Mouse (Mus musculus) embryonic facial prominence, embryonic 14.5 days (tissue): ENCODE results near the gene Pde6d. TPM values are rescaled to one million over a fixed set of nuclear protein-coding genes. Genes with fewer than 3 reads are reported as not detected.

Experiments used
- ATAC-seq: fragments of 200-750 bp; cut with Nextera tagmentation; 2 replicates; pipeline ENCODE4 v1.8.0; 2017; ENCODE audit warnings: low read depth, moderate number of reproducible peaks, moderate TSS enrichment
- DNase-seq: peaks from one replicate; pipeline ENCODE4 v3.0.0-alpha.2; 2015; ENCODE audit warnings: low spot score
- H3K27ac ChIP-seq: fragments of 300-500 bp; sonication (generic); replicated peaks from 2 replicates; pipeline ENCODE4 v1.5.1; 2014; ENCODE audit warnings: low read depth, mild to moderate bottlenecking, low read length, moderate library complexity
- H3K27me3 ChIP-seq: fragments of 300-500 bp; sonication (generic); replicated peaks from 2 replicates; pipeline ENCODE4 v1.6.1; 2014; ENCODE audit warnings: low read length; ENCODE audit not compliant: control insufficient read depth, insufficient read depth
- H3K36me3 ChIP-seq: fragments of 300-500 bp; sonication (generic); 2 replicates; pipeline ENCODE4 v1.6.1; 2014; ENCODE audit warnings: low read length, mixed read lengths; ENCODE audit not compliant: control insufficient read depth, insufficient read depth
- H3K4me1 ChIP-seq: fragments of 300-500 bp; sonication (generic); 2 replicates; pipeline ENCODE4 v1.6.1; 2014; ENCODE audit warnings: antibody characterized with exemption, low read length; ENCODE audit not compliant: control insufficient read depth, insufficient read depth
- H3K4me2 ChIP-seq: fragments of 300-500 bp; sonication (generic); 2 replicates; pipeline ENCODE4 v1.6.1; 2014; ENCODE audit warnings: low read depth, mild to moderate bottlenecking, low read length, moderate library complexity, mixed read lengths
- H3K4me3 ChIP-seq: fragments of 300-500 bp; sonication (generic); 2 replicates; pipeline ENCODE4 v1.5.1; 2014; ENCODE audit warnings: low read depth, mild to moderate bottlenecking, low read length
- H3K9ac ChIP-seq: fragments of 300-500 bp; sonication (generic); 2 replicates; pipeline ENCODE4 v1.6.1; 2014; ENCODE audit warnings: low read depth, mild to moderate bottlenecking, low read length, moderate library complexity, mixed read lengths
- H3K9me3 ChIP-seq: fragments of 300-500 bp; sonication (generic); 2 replicates; pipeline ENCODE4 v1.6.1; 2016; ENCODE audit warnings: low read length; ENCODE audit not compliant: control insufficient read depth
- WGBS: fragments of 180-500 bp; shearing (Covaris S2); extraction: QIAGEN DNeasy Blood & Tissue Kit; methylation state at CpG from one replicate; pipeline ENCODE4 v1.1.7; 2014; 5-methylcytosine and 5-hydroxymethylcytosine counted together
- polyA plus RNA-seq: library from polyadenylated mRNA; unstranded; fragments of >200 nt; fragmentation: Nextera tagmentation; extraction: Ambion mirVana; gene quantifications from 2 replicates; pipeline ENCODE4 v1.2.1, GENCODE M21; 2014

The Pde6d gene
- polyA plus RNA-seq, 1 experiment from 2014 or later = 55.8 TPM

DNA sequence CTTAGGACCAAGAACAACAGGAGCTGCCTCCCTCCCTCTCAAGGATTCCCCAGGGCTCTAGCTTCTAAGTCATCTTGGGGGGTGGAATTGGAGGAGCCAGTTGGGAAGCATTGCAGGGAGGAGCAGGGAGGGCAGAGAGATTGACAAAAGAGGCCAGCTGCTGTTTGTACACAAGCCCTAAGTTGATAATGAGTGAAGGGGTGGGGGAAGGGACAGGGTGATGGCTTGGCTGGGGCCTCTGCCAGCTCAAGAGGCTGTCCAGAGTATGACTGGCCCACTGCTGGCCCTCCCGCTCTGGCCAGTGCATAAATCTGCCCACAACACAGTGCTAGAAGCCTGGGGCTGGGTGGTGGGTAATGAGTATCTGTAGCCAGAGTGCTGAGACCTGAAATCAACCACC lies 77.0 kb downstream of the Pde6d start:
- Histone ChIP-seq H3K27me3 (no peaks in the 10 kb centered on the region), H3K27ac (peak overlapping the region; percentile 96), H3K36me3 (no peaks in the 10 kb centered on the region), H3K9ac (peak overlapping the region; percentile 68; the same call in 1 of the 2 replicates), H3K4me2 (peak overlapping the region; percentile 66), H3K4me1 (peaks cover 37% of the 10 kb centered on the region), H3K4me3 (no peak overlapping the region), H3K9me3 (no peaks in the 10 kb centered on the region)
- peak; percentile 73 for DNase-seq
- WGBS = 90% methylated on average over 1 of the region's 1 CpGs
- no peak for ATAC-seq

DNA sequence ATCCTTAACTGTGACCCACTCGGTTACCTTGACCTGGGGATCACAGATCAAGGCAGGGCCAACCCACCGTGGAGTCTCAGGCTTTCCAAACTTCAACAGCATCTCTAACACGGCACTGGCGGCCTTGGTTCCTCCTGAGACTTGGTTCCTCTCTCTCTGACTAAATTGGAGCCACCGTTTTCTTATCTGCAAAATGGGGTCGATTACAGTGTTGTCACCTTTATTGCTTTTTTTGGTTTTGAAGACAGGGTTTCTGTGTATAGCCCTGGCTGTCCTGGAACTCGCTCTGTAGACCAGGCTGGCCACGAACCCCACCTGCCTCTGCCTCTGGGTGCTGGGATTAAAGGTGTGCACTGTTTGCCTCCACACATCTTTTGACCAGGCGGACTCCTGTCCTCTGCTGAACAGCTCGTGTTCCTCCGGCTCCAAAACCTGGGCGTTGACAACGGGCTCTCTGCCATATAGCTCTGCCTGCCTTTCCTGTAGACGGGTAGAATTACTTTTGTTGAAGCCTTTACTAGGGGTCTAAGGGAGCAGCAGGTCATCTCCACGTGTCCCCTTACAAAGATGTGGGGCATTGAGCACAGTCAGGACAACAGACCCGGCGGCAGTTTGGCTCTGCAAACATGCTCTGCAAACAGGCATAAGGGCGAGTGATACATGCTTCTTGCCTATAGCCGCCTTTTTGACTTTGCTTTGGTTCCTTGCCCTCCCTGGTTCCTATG lies 77.6 kb downstream of the Pde6d start:
- 13% methylated on average over 19 of the region's 19 CpGs for WGBS
- DNase-seq (peak; percentile 62), ATAC-seq (no peak)
- H3K27ac ChIP-seq = peak overlapping the region; percentile 96
- no peaks in the 10 kb centered on the region for H3K9me3 ChIP-seq
- no peaks in the 10 kb centered on the region for H3K27me3 ChIP-seq
- peak overlapping the region; percentile 66 for H3K4me2 ChIP-seq
- H3K4me3 ChIP-seq = peak overlapping the region; percentile 40
- H3K36me3 ChIP-seq = no peaks in the 10 kb centered on the region
- H3K4me1 ChIP-seq = peaks cover 37% of the 10 kb centered on the region
- peak overlapping the region; percentile 68 for H3K9ac ChIP-seq

DNA sequence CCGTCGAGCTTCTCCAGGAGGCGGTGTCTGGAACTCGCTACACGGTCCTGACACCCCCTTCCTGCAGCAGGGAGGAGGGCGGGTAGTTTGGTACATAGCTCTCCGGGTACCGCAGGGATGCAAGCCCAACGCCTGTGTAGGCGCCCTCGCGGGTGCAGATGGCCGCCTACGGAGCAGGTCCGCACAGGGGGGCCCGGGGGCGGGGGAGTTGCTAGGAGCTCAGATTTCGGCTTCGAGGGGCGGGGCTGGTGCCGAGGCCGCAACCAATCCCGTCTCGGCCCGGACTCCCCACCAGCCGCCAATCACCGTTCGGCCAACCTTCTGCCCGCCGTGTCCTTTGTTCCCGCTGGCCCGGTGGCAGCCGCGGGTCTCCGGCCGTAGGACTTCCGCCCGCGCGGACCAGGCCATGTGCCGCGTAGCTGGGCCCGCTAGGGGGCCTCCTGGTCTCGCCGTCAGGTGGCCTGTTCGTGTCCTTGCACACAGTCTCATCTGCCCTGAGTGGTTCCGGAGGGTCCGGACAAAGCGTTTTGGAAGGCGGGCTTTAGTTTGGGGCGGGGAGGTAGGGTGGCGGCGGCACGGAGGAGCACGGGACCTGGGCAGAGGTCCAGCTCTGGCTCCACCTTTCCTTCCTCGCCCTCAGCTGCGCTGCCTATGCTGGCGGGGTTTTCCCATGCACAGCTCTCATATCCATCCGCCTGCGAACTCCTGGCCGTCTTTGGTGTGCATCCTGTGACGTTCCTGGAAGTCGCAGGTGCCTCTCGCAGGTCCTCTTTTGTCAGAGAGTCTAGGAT lies 78.3 kb downstream of the Pde6d start:
- Histone ChIP-seq H3K9me3 (no peaks in the 10 kb centered on the region), H3K27me3 (no peaks in the 10 kb centered on the region), H3K4me1 (peaks cover 30% of the 10 kb centered on the region), H3K36me3 (no peaks in the 10 kb centered on the region), H3K4me2 (peak overlapping the region; percentile 66), H3K27ac (peak overlapping the region; percentile 96), H3K9ac (peak overlapping the region; percentile 68), H3K4me3 (peak overlapping the region; percentile 40)
- under 1% methylated on average over 43 of the region's 64 CpGs for WGBS
- ATAC-seq (peak; percentile 90), DNase-seq (peak; percentile 98)

DNA sequence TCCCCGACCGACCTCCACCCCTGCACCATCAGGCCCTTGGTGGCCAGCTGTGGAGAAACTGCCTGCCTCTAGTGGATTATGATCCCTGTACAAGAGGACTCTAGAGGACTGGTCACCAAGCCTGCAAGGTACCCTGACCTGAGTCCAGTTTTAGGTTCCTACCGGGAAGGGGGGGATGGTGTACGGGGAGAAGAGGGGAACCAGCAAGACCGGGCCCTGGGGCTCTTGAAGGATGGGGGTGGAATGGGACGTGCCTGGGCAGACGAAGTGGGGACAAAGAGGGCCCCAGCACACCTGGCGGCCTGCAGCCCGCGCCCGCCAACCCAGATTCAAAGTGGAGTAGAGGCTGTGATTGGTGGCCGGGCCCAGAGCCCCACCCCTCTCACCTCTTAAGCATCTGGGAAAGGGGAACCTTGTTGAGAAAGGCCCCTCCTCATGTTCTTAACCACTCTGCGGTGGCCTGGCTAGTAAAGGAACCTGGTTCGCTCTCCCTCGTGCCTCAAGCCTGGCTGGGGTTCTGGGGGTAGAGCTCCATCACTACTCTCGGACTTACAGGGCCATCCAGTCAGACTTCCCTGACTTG lies 79.2 kb downstream of the Pde6d start:
- no peaks in the 10 kb centered on the region for H3K9me3 ChIP-seq
- 8% methylated on average over 14 of the region's 16 CpGs for WGBS
- H3K27ac ChIP-seq = peak overlapping the region; percentile 96
- no peaks in the 10 kb centered on the region for H3K36me3 ChIP-seq
- DNase-seq (peak; percentile 90), ATAC-seq (peak; percentile 38)
- no peaks in the 10 kb centered on the region for H3K27me3 ChIP-seq
- peak overlapping the region; percentile 40 for H3K4me3 ChIP-seq
- peaks cover 34% of the 10 kb centered on the region for H3K4me1 ChIP-seq
- H3K9ac ChIP-seq = peak overlapping the region; percentile 68
- H3K4me2 ChIP-seq = peak overlapping the region; percentile 66

DNA sequence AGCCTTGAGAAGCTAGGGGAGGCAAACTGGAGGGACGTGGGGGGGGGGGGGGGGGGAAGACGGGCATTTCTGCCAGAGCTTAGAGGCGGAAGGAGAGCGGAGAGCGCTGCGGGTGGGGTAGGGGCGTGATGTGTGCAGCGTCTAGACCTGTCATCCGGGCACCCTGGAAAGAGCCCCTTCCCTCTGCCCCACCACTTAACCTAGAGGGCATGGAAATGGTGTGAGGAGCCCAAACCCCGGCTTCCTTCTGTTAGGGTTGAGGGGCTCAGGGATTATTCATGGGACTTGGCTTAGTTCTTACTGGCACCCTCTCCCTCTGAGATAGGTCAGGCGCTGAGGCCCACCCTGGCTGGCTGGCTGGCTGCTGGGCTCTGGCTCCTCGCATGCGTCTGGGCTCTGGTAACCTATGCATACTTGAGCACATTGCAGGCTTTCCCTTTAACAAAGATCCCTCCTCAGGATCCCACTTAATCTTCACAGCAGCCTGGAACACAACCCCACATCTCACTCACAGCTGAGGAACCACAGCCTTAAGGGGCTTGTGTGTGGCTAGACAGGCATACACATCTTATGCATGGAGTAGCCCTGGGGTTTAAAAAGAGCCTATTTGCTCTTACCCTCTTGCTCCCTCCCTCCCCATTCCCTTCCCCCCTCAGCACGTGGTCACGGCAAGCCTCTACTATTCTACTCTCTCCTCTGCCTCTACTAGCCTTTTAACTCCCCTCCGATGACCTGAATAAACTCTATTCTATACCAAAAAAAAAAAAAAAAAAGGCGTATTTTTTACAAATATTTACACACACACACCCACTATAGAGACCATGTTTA lies 80.0 kb downstream of the Pde6d start:
- peaks cover 34% of the 10 kb centered on the region for H3K4me1 ChIP-seq
- peak overlapping the region; percentile 96 for H3K27ac ChIP-seq
- no peak for ATAC-seq
- H3K4me3 ChIP-seq = no peak overlapping the region
- 21% methylated on average over 8 of the region's 17 CpGs for WGBS
- H3K4me2 ChIP-seq = peak overlapping the region; percentile 66
- no peaks in the 10 kb centered on the region for H3K9me3 ChIP-seq
- H3K9ac ChIP-seq = peak overlapping the region; percentile 47
- H3K27me3 ChIP-seq = no peaks in the 10 kb centered on the region
- no peaks in the 10 kb centered on the region for H3K36me3 ChIP-seq
- no peak for DNase-seq

DNA sequence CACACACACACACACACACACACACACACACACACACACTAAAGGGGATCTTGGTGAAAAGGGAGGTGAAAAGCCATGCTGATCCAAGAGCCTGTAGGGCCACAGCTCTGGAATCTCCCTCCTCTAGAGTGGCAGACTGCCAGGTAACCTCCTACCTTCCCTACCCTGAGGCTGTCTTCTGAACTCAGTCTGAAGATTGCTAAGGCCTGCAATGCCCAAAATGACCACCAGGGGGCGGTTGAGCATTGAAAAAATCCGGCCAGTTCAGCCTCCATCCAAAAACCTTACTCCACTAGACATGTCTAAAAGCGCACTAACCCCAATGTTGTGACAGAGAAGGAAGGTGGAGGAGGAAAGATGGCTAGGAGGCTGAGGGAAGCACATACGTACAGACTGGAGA lies 80.9 kb downstream of the Pde6d start:
- H3K27ac ChIP-seq = peak overlapping the region; percentile 96
- DNase-seq = peak; percentile 93
- WGBS = 0% methylated on average over 4 of the region's 4 CpGs
- H3K4me3 ChIP-seq = no peak overlapping the region
- H3K9me3 ChIP-seq = no peaks in the 10 kb centered on the region
- ATAC-seq = no peak
- H3K4me1 ChIP-seq = peaks cover 34% of the 10 kb centered on the region
- no peak overlapping the region for H3K9ac ChIP-seq
- H3K36me3 ChIP-seq = no peaks in the 10 kb centered on the region
- no peaks in the 10 kb centered on the region for H3K27me3 ChIP-seq
- peak overlapping the region; percentile 13; the same call in 1 of the 2 replicates for H3K4me2 ChIP-seq

DNA sequence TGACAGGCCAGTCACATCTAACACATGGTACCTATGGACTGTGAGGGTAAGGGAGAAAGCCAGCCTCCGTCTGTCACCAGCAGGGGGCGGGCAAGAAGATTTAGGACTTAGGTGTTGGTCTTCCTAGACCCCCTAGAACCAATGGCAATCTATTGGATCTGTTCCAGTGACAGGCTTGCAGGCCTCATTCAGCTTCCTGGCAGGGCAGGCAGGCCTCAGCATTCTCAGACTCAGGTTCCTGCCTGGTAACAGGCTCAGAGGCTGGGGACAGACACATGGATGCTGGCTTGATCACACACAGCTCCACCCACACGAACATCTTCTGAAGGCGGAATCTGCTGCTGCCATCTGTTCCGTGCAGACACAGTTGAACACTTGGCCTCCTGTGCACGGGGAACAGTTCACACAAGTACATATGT lies 81.3 kb downstream of the Pde6d start:
- Histone ChIP-seq H3K9me3 (no peaks in the 10 kb centered on the region), H3K9ac (no peak overlapping the region), H3K4me3 (no peak overlapping the region), H3K4me2 (no peak overlapping the region; the same call in 1 of the 2 replicates), H3K27ac (peak overlapping the region; percentile 56; the same call in 1 of the 2 replicates), H3K27me3 (no peaks in the 10 kb centered on the region), H3K36me3 (no peaks in the 10 kb centered on the region), H3K4me1 (peaks cover 34% of the 10 kb centered on the region)
- ATAC-seq (no peak), DNase-seq (no peak)
- 38% methylated on average over 6 of the region's 6 CpGs for WGBS

DNA sequence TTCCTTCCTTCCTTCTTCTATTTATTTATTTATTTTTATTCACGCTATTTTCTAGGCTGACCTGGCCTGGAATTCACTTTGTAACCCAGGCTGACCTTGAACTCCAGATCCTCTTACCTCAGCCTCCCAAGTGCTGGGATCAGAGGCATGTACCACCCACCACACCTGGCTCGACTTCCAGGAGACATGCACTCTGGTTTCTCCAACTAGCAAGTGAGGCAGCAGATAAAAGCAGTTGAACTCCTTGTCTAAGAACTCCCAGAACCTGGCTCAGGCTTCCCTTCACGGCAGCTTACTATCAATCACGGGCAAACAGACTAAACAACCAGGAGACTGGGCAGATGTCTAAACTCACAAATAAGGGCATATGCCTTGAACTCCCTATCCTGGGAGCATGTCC lies 81.7 kb downstream of the Pde6d start:
- DNase-seq = no peak
- Histone ChIP-seq H3K9me3 (no peaks in the 10 kb centered on the region), H3K4me1 (peaks cover 33% of the 10 kb centered on the region), H3K27ac (no peak overlapping the region), H3K4me2 (no peak overlapping the region), H3K27me3 (no peaks in the 10 kb centered on the region), H3K9ac (no peak overlapping the region), H3K36me3 (no peaks in the 10 kb centered on the region), H3K4me3 (no peak overlapping the region)
- ATAC-seq = no peak
- WGBS = 84% methylated on average over 4 of the region's 4 CpGs
